Mouse (Mus musculus): ENCODE results near the gene Clcn7. TPM values are rescaled to one million over a fixed set of nuclear protein-coding genes. Genes with fewer than 3 reads are reported as not detected.

Gene Clcn7
- 16.7 and 20.4 TPM in 2 replicates for polyA plus RNA-seq (2014; fragmentation: Nextera tagmentation; extraction: Ambion mirVana)

GRCm38 (mm10) chr17:25133275-25133698 lies at the start of gene Clcn7:
Clcn7 (plus strand) TSS chr17:25133391.
- Histone ChIP-seq H3K9me3 (ENCODE audit: control insufficient read depth, low read length) (no peaks in the 10 kb centered on the region), H3K27me3 (ENCODE audit: control insufficient read depth, insufficient read depth, low read length) (no peaks in the 10 kb centered on the region), H3K4me2 (peak within 1 kb of the TSS; percentile 82), H3K4me1 (ENCODE audit: control insufficient read depth, insufficient read depth, low read length) (peaks cover 8% of the 10 kb centered on the region), H3K9ac (ENCODE audit: low read length) (peak within 1 kb of the TSS; percentile 75), H3K4me3 (ENCODE audit: low read depth, low read length) (peak within 1 kb of the TSS; percentile 73), H3K36me3 (ENCODE audit: control insufficient read depth, insufficient read depth, low read length) (no peaks in the 10 kb centered on the region), H3K27ac (ENCODE audit: low read depth, low read length) (no peak within 1 kb of the TSS; the same call in 1 of the 2 replicates)
- DNase-seq (ENCODE audit: low spot score, missing footprints), result peak; percentile 98
- ATAC-seq (ENCODE audit: low FRiP score), result peak; percentile 96
- under 1% methylated on average over 40 of the region's 40 CpGs for WGBS

DNA sequence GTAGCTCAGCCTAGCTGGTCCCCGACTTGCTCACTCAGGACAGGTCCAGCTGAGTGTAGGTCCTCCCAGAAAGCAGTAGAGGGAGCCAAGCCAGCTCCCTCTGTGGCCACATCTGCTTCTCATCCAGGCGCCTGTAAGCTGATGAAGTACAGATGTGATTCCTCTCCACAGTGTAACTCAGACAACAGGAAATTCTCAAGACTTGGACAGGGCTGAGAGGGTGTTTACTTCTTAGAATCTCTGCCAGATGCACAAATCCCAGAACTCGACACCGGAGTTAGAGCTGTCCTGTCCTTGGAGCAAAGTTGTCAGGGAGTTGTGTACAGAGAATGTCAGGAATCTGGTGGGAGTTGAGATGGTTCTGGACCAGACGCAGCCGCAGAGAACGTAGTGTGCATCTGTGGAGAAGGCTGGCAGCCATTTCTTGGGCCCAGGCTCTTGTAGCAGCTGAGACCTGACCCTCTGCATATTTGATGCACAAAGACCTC lies 49.7 kb upstream of the Clcn7 start, which contains the start of gene Tmem204:
Tmem204 (minus strand) TSS at position 148 of the 488 bp plus-strand sequence.
- H3K27ac ChIP-seq (ENCODE audit: low read depth, low read length), result no peak within 1 kb of the TSS
- no peak within 1 kb of the TSS for H3K9ac ChIP-seq (ENCODE audit: low read length)
- no peak within 1 kb of the TSS for H3K4me2 ChIP-seq
- DNase-seq (ENCODE audit: low spot score, missing footprints) (peak; percentile 85), ATAC-seq (ENCODE audit: low FRiP score) (no peak)
- no peaks in the 10 kb centered on the region for H3K36me3 ChIP-seq (ENCODE audit: control insufficient read depth, insufficient read depth, low read length)
- no peaks in the 10 kb centered on the region for H3K27me3 ChIP-seq (ENCODE audit: control insufficient read depth, insufficient read depth, low read length)
- no peaks in the 10 kb centered on the region for H3K9me3 ChIP-seq (ENCODE audit: control insufficient read depth, low read length)
- 68% methylated on average over 7 of the region's 7 CpGs for WGBS
- H3K4me1 ChIP-seq (ENCODE audit: control insufficient read depth, insufficient read depth, low read length), result no peaks in the 10 kb centered on the region
- no peak within 1 kb of the TSS for H3K4me3 ChIP-seq (ENCODE audit: low read depth, low read length)

DNA sequence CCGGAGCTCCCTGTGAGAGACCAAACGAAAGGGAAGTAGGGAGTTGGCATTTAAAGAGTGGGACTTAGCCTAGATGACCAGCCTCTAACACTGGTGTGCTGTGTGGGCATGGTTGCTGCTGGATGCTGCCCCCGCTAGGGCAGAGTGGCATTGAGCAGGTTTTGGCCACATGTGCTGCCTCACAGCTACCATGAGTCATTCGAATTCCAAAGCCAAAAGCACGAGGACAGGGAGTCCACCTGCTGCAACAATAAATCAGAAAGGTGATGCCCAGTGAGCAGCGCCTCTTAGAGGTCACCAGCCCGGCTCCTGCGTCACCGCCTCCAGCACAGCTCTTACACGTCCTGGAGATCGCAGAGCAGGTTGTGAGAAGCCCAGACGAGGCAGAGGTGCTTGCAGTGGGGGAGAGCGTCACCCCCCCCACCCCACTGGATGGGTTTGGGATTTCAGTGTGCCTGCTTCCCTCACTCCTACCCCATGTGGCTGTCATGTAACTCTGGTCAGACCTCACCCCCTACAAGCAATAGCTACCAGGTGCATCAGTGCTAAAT lies 48.3 kb upstream of the Clcn7 start:
- H3K9me3 ChIP-seq (ENCODE audit: control insufficient read depth, low read length), result no peaks in the 10 kb centered on the region
- 80% methylated on average over 13 of the region's 13 CpGs for WGBS
- H3K4me2 ChIP-seq, result no peak overlapping the region
- no peaks in the 10 kb centered on the region for H3K27me3 ChIP-seq (ENCODE audit: control insufficient read depth, insufficient read depth, low read length)
- no peak overlapping the region for H3K4me3 ChIP-seq (ENCODE audit: low read depth, low read length)
- no peaks in the 10 kb centered on the region for H3K36me3 ChIP-seq (ENCODE audit: control insufficient read depth, insufficient read depth, low read length)
- H3K9ac ChIP-seq (ENCODE audit: low read length), result no peak overlapping the region
- H3K4me1 ChIP-seq (ENCODE audit: control insufficient read depth, insufficient read depth, low read length), result no peaks in the 10 kb centered on the region
- no peak overlapping the region for H3K27ac ChIP-seq (ENCODE audit: low read depth, low read length)
- ATAC-seq (ENCODE audit: low FRiP score) (no peak), DNase-seq (ENCODE audit: low spot score, missing footprints) (no peak)

DNA sequence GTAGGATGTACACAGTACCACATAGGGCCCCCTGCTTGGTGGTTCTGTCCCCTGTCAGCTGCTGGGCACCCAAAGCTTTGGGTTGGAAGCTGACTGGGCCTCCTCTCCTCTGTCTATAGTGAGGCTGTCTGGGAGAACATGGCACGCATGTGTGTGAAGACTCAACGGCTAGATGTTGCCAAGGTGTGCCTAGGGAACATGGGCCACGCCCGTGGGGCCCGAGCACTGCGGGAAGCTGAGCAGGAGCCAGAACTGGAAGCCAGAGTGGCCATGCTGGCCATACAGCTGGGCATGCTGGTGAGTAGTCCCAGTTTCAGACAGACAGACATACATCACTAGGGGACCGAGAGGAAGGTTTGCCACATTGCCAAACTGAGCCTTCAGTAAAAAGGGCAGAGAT lies 46.5 kb upstream of the Clcn7 start:
- 94% methylated on average over 7 of the region's 7 CpGs for WGBS
- Histone ChIP-seq H3K27me3 (ENCODE audit: control insufficient read depth, insufficient read depth, low read length) (no peaks in the 10 kb centered on the region), H3K27ac (ENCODE audit: low read depth, low read length) (no peak overlapping the region), H3K4me2 (no peak overlapping the region), H3K36me3 (ENCODE audit: control insufficient read depth, insufficient read depth, low read length) (no peaks in the 10 kb centered on the region), H3K9me3 (ENCODE audit: control insufficient read depth, low read length) (no peaks in the 10 kb centered on the region), H3K9ac (ENCODE audit: low read length) (no peak overlapping the region), H3K4me1 (ENCODE audit: control insufficient read depth, insufficient read depth, low read length) (no peaks in the 10 kb centered on the region), H3K4me3 (ENCODE audit: low read depth, low read length) (no peak overlapping the region)
- DNase-seq (ENCODE audit: low spot score, missing footprints), result no peak
- no peak for ATAC-seq (ENCODE audit: low FRiP score)

DNA sequence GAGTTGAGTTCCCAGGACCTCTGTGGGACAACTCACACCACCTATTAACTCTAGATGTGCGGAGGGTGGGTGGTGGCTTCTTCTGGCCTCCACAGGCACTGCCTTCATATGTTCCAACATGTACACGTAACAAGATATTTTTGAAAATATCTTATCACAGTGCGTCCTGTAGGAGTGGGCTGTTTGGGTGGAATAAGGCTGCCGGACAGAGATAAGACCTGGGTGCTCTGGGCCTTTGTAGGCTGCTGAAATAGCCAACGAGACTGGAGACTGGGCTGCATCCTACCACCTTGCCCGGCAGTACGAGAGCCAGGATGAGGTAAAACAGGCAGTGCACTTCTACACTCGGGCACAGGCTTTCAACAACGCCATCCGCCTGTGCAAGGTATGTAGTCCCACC lies 44.0 kb upstream of the Clcn7 start:
- Histone ChIP-seq H3K9ac (ENCODE audit: low read length) (no peak overlapping the region), H3K27ac (ENCODE audit: low read depth, low read length) (no peak overlapping the region), H3K9me3 (ENCODE audit: control insufficient read depth, low read length) (no peaks in the 10 kb centered on the region), H3K4me3 (ENCODE audit: low read depth, low read length) (no peak overlapping the region), H3K4me2 (no peak overlapping the region), H3K27me3 (ENCODE audit: control insufficient read depth, insufficient read depth, low read length) (no peaks in the 10 kb centered on the region), H3K4me1 (ENCODE audit: control insufficient read depth, insufficient read depth, low read length) (no peaks in the 10 kb centered on the region), H3K36me3 (ENCODE audit: control insufficient read depth, insufficient read depth, low read length) (no peaks in the 10 kb centered on the region)
- ATAC-seq (ENCODE audit: low FRiP score) (no peak), DNase-seq (ENCODE audit: low spot score, missing footprints) (no peak)
- WGBS, result 92% methylated on average over 10 of the region's 10 CpGs

DNA sequence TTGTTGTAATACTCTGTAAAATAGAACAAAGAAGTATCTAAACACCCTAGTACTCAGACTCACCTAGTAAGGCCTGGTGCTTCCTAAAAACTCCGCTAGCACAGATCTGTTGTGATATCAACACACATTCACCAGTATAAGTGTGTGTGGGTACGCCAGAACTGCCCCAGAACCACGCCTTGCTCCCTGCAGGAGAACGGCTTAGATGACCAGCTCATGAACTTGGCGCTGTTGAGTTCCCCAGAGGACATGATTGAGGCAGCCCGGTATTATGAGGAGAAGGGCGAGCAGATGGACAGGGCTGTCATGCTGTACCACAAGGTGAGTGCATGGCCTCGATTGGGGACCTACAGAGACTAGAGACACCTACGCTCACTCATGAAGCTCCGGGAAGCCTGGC lies 42.7 kb upstream of the Clcn7 start:
- no peaks in the 10 kb centered on the region for H3K9me3 ChIP-seq (ENCODE audit: control insufficient read depth, low read length)
- no peak overlapping the region for H3K9ac ChIP-seq (ENCODE audit: low read length)
- H3K4me1 ChIP-seq (ENCODE audit: control insufficient read depth, insufficient read depth, low read length), result no peaks in the 10 kb centered on the region
- H3K27me3 ChIP-seq (ENCODE audit: control insufficient read depth, insufficient read depth, low read length), result no peaks in the 10 kb centered on the region
- H3K4me3 ChIP-seq (ENCODE audit: low read depth, low read length), result no peak overlapping the region
- ATAC-seq (ENCODE audit: low FRiP score), result no peak
- no peaks in the 10 kb centered on the region for H3K36me3 ChIP-seq (ENCODE audit: control insufficient read depth, insufficient read depth, low read length)
- 95% methylated on average over 10 of the region's 10 CpGs for WGBS
- no peak overlapping the region for H3K27ac ChIP-seq (ENCODE audit: low read depth, low read length)
- no peak overlapping the region for H3K4me2 ChIP-seq
- no peak for DNase-seq (ENCODE audit: low spot score, missing footprints)

GRCm38 (mm10) chr17:25096221-25096620 lies 37.0 kb upstream of the Clcn7 start:
- 91% methylated on average over 2 of the region's 2 CpGs for WGBS
- H3K27ac ChIP-seq (ENCODE audit: low read depth, low read length), result no peak overlapping the region
- no peak overlapping the region for H3K4me3 ChIP-seq (ENCODE audit: low read depth, low read length)
- no peaks in the 10 kb centered on the region for H3K27me3 ChIP-seq (ENCODE audit: control insufficient read depth, insufficient read depth, low read length)
- no peaks in the 10 kb centered on the region for H3K9me3 ChIP-seq (ENCODE audit: control insufficient read depth, low read length)
- H3K9ac ChIP-seq (ENCODE audit: low read length), result no peak overlapping the region
- H3K4me1 ChIP-seq (ENCODE audit: control insufficient read depth, insufficient read depth, low read length), result no peaks in the 10 kb centered on the region
- no peak for ATAC-seq (ENCODE audit: low FRiP score)
- H3K4me2 ChIP-seq, result no peak overlapping the region
- peaks cover 17% of the 10 kb centered on the region for H3K36me3 ChIP-seq (ENCODE audit: control insufficient read depth, insufficient read depth, low read length)
- no peak for DNase-seq (ENCODE audit: low spot score, missing footprints)

DNA sequence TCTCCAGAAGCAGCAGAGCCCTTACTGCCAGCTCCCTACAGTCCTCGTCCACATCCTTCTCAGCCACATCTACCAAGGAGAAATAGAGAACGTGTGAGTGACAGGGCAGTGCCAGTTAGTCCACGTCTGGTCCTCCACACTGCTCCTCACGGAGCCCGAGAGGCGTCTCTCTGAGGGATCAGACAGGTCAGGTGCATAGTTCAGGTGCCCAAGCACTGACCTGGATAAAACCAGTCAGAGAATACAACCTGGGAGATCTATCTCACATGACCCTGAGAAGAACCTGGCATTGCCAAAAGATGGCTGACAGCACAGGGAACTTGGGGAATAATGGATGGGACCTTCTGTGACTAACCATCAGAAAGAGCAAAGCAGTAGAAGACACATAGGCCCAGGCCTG lies 33.1 kb upstream of the Clcn7 start:
- DNase-seq (ENCODE audit: low spot score, missing footprints) (peak; percentile 26), ATAC-seq (ENCODE audit: low FRiP score) (no peak)
- Histone ChIP-seq H3K9ac (ENCODE audit: low read length) (no peak overlapping the region), H3K36me3 (ENCODE audit: control insufficient read depth, insufficient read depth, low read length) (peaks cover 27% of the 10 kb centered on the region), H3K27me3 (ENCODE audit: control insufficient read depth, insufficient read depth, low read length) (no peaks in the 10 kb centered on the region), H3K27ac (ENCODE audit: low read depth, low read length) (no peak overlapping the region), H3K4me1 (ENCODE audit: control insufficient read depth, insufficient read depth, low read length) (no peaks in the 10 kb centered on the region), H3K9me3 (ENCODE audit: control insufficient read depth, low read length) (no peaks in the 10 kb centered on the region), H3K4me2 (no peak overlapping the region), H3K4me3 (ENCODE audit: low read depth, low read length) (no peak overlapping the region)
- 91% methylated on average over 6 of the region's 6 CpGs for WGBS

- WGBS, result 94% methylated on average over 11 of the region's 11 CpGs
- no peaks in the 10 kb centered on the region for H3K4me1 ChIP-seq (ENCODE audit: control insufficient read depth, insufficient read depth, low read length)
- no peaks in the 10 kb centered on the region for H3K27me3 ChIP-seq (ENCODE audit: control insufficient read depth, insufficient read depth, low read length)
- peaks cover 27% of the 10 kb centered on the region for H3K36me3 ChIP-seq (ENCODE audit: control insufficient read depth, insufficient read depth, low read length)
- H3K4me3 ChIP-seq (ENCODE audit: low read depth, low read length), result no peak overlapping the region
- ATAC-seq (ENCODE audit: low FRiP score) (no peak), DNase-seq (ENCODE audit: low spot score, missing footprints) (peak; percentile 67)
- no peaks in the 10 kb centered on the region for H3K9me3 ChIP-seq (ENCODE audit: control insufficient read depth, low read length)
- no peak overlapping the region for H3K27ac ChIP-seq (ENCODE audit: low read depth, low read length)
- no peak overlapping the region for H3K9ac ChIP-seq (ENCODE audit: low read length)
- no peak overlapping the region for H3K4me2 ChIP-seq
Measured at GRCm38 (mm10) chr17:25101338-25101737, 31.9 kb upstream of the Clcn7 start.
